Mouse (Mus musculus): ENCODE measurements at regions not wholly inside any gene's neighbourhood (a gene's known extent, or its start where the extent isn't known, plus 50 kb on each side); places are given as distances from the start of the nearest gene placed in this dataset.

DNA sequence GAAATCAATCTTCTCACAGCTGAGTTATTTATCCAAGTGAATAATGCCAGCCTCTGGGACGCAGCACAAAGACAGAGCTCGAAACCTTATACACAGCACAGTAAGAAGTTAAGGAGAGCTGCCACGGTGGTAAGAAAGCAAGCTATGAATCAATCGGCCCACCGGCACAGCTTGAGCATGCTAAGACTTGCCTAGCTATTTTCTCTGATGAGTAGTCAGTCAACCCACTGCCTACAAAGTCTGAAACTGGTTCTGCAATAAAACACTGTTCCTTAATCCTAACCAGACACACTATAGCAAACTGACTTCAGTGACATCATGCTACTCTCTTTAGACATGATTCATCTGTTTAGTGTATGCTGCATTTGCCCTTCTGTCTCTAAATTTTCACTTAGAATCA, 268.7 kb downstream of the 1190002N15Rik start:
- no peak for DNase-seq (ENCODE audit: low spot score)

DNA sequence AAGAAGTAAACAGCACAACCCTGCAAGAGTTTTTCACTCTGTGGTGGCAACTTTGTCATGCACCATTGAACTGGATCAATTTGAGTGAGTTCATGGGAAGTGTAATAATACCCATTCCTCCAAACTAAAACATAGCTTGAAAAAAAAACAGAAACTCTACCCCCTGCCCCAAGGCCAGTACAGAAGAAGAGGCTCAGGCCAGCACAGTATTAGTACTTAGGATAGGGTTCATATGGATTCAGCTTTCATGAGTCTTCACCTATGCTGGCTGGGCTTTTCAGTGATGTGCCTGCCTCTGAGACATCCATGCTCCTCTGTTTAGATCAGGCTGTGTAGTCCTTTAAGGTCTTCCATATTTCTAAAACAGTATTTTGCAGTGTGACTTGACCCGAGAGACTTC, 270.6 kb downstream of the 1190002N15Rik start:
- no peak for DNase-seq (ENCODE audit: low spot score)

DNA sequence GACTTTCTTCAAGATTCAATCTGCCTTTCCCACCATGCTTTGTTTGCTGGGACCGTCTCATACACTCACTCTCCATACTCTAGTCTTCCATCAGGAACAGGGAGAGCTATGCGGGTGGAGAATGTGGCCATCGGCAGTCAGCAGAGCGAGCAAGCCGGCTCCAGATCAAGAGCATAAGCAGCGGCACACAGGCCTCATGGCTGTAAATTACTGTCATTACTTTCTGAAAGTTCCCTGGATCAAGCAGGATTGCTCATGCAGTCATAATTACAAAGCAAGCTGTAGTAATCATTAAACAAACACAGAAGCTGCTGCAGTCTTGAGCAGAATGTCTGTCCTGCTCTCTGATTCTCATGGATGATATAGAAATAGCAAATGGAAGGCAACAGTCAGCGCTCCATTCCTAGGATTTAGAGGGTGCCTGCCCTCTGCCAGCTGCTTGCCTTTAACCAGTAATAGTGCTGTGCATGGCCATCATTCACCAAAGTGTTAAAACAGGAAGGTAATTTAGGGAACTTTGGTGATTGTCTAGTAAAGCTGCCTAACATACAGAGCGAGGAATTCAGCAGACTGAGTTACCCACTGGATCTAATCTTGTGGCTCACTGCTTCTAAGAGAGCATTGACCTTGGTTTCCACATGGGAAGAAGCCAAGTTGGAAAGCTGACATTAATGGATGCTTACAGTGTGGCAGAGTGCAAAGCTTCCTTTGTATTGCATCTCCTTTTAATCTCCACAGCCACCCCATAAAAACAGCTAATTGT, 298.2 kb downstream of the 1190002N15Rik start:
- DNase-seq (ENCODE audit: low spot score), result no peak

DNA sequence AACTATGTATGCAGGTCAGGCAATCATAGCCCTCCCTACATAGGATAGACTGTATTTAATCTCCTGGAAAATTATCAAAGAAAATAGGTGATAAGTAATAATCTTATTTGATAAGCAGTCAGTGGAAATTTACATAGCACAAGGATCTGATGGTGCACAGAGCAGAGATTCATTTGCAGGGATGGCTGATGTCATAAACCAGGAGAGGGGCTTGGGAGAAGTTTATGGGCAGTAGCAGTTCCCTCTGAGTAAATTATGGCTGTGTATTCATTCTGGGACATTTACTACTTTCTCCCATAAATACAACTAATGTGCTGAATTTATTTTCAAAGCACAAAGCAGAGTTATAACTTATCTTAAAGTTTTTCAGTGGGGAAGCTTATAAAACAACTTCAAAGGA, 299.3 kb downstream of the 1190002N15Rik start:
- no peak for DNase-seq (ENCODE audit: low spot score)

DNA sequence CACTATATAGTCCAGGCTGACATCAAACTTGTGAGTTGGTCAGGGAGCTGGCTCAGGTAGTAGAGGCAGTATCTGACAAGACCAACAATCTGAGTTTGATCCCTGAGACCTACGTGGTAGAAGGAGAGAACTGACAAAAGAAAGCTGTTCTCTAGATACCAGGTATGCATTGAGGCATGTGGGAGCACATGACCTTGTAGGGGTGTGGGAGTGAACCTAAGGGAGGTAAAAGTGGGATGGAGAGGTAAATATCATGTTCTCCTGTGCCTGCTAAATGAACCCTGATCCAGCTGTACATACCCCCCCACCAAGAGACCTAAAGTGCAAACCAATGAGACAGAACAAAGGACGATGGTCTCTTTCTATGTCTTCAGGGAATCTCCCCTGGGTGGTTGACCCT, 308.3 kb downstream of the 1190002N15Rik start:
- no peak for DNase-seq (ENCODE audit: low spot score)

DNA sequence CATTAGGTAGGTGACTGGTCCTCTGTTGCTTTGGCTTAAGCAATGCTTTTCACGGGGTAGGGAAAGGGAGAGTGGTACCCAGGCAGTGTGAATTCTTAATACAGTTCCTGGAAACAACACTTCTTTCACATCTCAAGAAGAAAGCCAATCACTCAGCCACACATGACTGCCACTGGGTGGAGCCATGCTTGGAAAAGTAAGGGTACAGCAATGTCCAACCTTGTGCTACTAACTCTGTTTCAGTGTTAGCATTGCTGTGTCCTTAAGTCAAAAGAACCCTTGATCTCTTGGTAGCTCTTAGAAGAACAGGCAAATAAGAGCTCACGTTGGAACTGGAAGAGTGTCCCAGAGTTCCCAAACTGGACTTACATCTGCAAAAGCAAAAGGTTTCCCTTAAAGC, 318.8 kb downstream of the 1190002N15Rik start:
- no peak for DNase-seq (ENCODE audit: low spot score)

DNA sequence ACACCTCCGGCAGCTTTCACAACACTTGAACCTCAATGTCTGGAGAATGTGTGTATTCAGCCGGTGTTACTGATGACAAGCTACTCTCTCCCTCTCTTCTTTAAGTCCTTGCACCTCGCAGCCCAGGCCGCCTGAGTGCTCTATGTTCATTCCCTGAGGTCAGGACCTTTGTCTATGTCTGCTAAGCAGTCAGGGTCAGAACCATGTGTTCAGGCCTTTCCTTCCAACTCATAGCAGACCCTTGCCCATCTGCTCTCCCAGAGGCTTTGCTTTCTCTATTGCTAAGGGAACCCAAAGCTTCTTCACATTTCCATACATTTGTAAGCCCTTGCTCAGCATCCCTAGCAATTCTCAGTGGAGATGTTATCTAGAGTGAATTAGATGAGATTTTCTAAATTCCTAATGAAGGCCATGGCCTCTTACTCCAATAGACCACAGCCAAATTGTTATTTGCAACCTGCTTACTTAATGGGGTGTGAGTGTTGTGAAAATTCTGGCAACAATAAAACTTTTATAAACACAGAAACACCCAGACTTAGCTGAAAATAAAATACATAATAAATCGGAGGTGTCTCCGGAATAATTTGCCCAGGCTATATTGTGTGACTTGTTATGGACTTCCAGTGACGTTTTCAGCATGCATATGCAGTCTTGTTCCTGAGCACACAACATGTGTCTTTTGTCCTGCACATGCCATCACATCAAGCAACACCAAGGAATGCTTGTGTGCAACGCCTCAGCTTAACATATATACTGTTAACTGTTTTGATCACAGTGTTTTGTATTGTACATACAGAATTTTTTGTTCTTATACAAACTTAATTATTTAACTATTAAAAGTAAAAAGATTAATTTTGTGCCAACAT, 321.2 kb downstream of the 1190002N15Rik start:
- no peak for DNase-seq (ENCODE audit: low spot score)

DNA sequence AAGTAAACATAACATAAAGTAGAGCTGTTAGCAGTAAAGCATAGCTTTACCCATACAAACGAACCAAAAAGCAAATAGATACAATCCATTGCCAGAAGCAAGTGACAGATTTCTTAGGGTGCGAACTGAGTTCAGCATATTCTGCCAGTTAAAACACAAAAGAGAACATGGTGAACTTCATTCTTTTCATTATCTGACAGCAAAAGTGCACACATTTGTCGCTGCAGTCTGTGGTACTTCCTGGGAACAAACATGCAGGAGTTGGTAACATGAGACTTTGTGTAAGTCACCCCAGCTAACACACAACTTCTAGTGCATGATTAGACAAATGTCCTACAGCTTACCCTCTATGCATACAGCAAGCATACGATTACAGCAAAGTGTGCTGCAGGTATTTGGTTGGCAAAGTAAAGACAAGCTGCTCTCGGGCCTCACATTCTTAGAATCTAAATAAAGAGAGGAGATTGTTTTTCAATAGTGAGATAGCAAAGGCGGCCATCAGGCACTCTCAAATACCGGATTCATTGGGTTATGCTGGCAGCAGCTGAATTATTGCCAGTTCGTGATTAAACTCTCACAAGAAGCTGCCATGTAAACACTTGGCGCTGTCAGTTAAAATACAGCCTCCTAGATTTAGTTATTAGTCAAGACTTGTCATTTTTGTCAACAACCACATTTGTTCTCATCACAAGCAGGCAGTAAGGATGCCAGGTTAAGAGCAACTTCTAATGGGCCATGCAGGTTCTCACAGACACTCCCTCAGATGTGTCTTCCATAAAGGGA, 327.2 kb downstream of the 1190002N15Rik start:
- DNase-seq (ENCODE audit: low spot score), result no peak

DNA sequence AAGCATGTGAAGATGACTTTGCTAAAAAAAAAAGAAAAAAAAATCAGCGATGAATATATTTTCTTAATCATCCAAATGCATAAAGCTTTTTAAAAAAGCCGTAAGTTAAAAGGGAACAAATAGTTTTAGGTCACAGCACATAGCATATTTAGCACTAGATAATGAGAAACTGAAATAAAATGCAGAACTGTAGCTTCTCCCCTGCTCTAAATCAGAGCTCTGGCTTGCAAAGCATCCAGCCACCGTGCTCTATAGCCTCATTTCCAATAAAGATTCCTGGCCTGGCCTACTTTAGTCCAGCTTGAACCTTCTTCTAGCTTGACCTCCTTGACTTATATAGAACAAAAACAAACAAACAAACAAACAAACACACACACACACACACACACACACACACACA, 328.9 kb downstream of the 1190002N15Rik start:
- no peak for DNase-seq (ENCODE audit: low spot score)

DNA sequence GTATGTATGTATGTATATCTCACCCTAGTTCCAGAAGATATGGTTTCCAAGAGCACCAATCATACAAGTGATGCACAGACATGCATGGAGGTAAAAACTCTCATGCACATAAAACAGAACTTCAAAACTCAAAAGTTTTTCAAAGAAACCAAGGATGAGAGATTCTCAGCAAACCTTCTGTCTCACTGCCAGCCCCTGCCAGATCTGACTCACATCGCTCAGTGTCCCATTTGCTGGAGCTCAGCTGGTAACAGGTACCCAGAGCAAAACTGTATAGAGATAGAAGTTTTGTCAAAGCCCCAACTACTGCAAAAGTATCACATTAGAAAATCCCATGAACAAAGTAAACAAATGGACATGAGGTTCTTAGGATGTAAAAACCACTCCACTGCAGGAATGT, 337.0 kb downstream of the 1190002N15Rik start:
- DNase-seq (ENCODE audit: low spot score), result no peak

DNA sequence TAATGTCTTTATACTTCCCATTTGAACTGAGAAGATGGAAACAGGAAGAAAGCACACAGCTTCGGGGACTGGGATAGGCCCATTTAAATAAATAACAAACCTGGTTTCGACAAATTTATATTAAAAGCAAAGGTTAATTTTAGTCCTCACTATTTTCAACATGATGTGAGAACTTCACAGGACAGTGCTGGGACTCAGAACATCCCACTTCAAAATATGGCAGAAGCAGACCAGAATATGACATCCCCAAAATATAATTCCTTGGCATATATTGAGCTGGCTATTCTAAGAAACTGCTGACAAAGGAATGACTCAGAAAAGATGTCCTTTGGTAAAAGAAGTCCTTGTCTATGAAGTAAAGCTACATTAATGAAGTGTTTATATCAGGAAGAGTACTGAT, 338.0 kb downstream of the 1190002N15Rik start:
- DNase-seq (ENCODE audit: low spot score), result peak; percentile 31

DNA sequence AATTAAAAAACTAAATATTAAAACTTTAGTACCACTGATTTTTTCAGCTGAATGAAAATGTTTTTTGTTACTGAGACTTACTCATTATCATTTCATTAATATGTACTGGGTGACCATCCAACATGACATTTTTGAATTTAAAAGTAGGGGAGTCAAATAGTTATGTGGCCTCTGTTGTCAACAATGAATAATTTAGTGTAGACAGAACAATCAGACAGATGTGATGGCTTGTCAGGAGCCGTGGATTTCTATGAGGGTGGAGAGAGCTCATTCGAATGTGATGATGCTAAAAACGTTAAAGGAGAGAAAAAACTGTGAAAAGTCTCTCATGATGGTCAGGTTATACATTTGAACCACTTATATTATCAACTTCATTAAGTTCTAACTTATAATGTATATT, 346.8 kb downstream of the 1190002N15Rik start:
- DNase-seq (ENCODE audit: low spot score), result no peak

DNA sequence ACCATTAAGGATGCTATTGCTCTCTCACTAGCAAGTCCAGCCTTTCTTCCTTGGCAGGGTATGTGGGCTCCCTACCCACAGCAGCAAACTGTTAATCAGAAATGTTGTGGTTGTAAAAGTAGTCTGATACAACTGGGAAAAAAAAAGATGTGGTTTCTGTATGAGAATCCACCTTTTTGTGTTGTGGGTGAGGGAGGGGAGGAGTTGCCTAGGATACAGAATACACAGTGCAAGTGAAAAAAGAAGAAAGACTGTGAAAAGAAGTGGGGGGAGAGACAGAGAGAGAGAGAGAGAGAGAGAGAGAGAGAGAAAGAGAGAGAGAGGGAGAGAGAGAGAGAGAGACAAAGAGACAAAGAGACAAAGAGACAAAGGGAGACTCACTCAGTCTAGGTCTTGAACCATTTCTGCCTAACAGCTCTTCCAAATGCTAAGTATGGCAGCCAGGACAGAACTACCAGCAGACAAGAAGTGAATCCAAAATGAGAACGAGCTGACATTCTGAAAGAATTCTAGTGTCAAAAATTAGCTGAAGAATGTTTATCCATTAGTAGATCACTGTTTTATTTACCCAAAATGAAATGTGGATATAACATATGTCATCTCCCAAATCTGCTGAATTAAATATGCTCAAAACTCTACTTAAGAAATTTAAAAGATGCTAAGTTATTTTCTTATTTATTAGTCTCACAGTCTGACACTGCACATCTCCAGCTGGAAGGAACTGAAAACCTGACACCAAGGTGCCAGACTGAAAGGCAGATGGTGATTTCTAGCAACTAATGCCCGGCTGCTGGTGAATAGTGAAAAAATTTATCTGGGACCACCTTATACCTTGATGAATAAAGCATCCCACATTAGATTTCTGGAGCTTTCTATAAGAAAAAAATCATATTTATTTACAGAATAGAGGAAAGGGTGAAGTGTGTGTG, 347.7 kb downstream of the 1190002N15Rik start:
- DNase-seq (ENCODE audit: low spot score), result no peak

DNA sequence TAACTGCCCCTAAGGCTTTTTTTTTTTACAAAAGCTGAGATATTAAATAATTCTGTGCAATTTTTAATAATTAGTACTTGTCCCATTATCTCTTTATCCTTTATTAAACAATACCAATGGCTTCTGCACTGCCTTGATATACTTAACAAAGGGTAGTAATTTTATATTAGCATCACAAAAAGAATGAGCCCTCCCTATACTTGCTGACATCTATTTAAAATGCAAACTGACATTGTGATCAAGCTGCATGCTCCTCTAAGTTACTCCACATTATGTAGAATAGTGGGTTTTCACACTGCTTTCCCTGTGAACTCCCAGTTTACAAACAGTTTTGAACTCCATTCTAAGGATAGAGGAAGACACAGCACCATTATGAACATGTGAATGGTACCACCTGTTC, 349.8 kb downstream of the 1190002N15Rik start:
- DNase-seq (ENCODE audit: low spot score), result no peak

DNA sequence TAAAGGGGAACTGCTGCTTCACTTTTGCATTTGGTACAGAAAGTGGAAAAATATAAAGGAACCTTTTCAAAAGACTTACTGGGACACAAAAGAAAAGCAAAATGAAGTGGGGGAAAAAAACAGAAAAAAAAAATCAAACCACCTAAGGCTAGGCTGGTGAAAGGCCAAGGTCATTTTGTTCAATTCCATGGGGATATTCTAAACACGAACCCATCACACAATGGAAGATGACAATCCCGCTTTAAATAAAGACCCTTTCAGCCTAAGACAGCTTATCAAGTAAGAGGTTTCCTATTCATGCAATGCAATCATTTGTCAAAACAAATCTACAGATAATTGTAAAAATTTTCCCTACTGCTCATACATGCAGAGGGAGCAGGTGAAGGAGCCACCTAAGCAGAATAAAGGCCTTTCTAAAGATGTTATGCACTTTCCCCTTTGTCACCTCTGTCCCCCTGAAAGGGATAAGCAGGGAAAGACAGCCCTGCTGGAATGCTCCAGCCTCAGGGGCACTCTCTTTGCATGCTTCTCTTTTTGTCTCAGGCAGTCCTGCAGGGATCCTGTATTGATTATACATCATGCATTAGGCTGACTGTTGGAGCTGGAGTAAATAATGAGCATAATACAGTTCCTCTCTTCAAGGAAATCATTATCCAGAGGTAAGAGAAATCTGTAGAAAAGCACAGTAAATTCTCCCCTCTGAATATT, 367.8 kb downstream of the 1190002N15Rik start:
- DNase-seq (ENCODE audit: low spot score), result no peak

DNA sequence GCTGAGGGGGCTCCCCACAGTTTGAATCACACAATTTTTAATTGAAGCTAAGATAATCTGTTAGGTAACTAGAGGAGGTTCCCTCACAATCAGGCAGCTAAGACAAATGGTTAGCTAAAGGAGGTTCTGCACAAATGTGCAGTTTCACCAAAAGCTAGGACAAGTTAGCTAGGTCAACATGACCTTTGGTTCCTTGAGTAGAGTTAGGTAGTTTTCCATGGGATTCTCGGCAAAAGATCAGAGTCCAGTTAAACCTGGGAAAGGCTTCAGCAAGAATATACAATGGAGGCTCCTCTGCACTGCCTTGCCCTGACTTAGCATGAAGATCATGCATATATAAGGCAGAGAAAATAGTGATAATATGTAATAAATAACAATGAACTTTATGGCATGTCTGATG, 374.2 kb downstream of the 1190002N15Rik start:
- no peak for DNase-seq (ENCODE audit: low spot score)

DNA sequence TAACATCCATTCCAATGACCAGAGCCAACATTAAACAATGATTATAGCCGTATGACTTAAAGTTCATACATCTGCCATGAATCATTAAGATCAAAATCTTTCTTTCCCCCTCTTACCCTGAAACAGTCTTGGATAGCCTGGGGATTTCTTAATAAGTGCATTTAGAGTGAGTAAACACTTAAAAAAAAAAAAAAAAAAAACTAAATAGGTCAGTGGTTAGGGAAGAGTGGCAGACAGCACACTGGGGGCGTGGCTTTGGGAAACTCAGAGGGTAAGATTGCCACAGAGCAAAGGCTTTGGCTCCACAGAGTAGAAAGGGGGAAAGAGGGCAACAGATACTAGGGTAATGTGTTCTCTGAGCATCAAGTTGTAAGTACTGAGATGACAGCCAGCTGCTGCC, 382.3 kb downstream of the 1190002N15Rik start:
- no peak for DNase-seq (ENCODE audit: low spot score)

DNA sequence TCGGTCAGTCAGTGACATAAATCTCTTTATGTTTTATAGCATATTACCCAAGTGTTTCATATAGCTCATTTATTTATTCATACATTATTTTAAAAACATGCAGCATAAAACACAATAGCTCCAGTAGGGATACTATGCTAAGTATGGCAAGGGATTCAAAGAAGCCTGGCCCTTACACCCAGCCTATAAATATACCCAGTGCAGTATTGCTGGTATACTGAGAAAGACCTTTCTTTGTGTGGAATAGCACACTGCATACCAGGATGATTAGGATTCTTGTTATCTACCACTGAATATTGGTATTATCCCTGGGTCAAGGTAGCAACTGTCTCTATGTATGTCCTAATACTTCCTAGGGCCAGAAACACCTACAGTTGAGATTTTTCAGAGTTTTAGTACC, 389.4 kb downstream of the 1190002N15Rik start:
- DNase-seq (ENCODE audit: low spot score), result no peak

DNA sequence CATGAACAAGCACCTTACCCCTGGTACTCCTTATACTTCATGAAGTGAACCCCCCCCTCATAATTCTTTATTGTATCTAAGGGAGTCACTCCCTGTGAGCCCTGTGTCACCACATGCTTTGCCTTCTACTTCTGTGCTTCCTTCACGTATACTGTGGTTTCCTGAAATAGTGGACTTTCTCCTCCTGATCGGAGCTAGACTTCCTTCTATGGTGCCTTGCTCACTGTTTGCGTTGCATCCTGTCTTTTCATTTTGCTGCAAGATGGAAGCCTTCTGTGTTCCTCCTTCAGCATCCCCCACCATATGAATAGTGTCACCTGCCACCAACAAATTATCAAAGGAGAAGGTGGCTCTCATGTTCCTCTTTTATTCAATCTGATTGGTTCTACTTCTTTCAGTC, 391.1 kb downstream of the 1190002N15Rik start:
- DNase-seq (ENCODE audit: low spot score), result no peak

DNA sequence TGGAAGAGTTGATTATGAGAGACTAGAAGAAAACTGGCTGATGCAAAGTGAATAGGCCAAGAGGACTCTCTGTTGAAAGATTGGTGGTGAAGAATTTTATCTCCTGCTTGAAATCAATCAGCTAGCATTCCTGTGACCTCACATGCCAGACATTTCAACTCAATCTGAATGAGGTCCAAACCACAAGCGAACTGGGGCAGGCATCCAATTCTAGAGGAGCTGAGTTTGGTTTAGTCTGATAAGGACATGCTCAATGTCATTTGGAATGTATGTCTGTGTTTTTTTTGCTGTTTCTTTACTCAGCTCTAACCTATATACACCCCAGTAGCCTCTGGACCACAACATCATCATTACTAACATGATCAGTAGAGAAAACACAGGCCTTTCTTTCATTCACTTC, 401.4 kb downstream of the 1190002N15Rik start:
- DNase-seq (ENCODE audit: low spot score), result no peak

DNA sequence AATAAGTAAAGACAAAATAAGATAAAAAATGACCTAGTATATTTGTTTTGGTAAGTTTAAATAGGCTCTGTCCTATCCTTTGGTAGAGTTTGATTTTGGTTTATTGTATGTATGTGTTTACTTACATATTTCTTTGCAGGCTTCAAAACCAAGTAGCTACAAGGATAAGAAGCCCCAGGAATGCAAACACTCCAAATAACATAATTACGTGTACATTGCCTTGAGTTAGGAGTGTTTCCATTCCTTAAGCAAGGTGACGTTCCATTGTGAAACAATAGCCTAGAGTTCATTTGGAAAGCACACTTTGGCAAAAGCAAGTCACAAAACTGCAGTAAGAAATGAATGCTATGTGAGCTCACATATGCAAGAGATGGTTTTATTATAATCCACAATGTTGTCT, 404.2 kb downstream of the 1190002N15Rik start:
- DNase-seq (ENCODE audit: low spot score), result no peak

All from left cerebral cortex, adult 11 months (tissue).